Mouse (Mus musculus) bone marrow macrophage, adult 2 months (primary cell): ENCODE data around the gene Sgcd.

ENCODE experiments used
- CTCF ChIP-seq: IDR thresholded peaks from 2 replicates; pipeline ENCODE4 v1.5.1; 2012; ENCODE audit warnings: low read depth, mild to moderate bottlenecking, low read length, moderate library complexity
- POLR2A ChIP-seq: IDR thresholded peaks from 2 replicates; pipeline ENCODE4 v1.6.1; 2012; ENCODE audit warnings: mild to moderate bottlenecking, low read depth, low read length, borderline replicate concordance

DNA sequence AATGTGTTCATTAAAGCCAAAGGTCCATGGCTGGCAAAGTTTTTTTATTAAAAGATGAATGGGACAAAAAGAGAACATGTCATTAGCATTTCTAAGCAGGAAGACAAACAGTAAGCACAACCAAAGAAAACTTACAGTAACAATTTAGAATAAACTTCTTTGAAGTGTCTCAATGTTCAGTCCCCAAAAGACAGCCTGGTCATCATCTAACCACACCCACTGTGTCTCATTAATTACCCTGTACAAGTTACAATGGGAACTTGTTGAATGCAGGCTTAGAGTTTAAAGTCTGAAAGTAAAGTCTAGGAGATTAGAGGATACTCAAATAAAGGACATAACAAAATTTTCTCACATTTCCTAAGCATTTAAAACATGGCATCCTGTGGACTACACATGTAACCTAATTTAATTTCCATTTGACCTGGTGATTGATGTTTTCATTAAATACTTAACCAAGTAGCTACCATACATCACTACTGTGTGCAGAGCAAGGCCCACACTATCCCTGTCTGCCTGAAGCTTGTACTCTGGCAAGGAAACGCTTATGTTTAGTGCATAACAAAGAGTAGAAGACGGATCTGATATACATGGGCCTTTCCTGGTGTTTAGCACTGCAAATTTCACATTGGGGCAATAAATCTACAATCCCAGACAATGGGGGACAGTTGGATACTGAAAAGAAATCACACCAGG is 347.1 kb downstream of the Sgcd start:
- TF ChIP-seq CTCF (no peak), POLR2A (no peak)
